Mouse (Mus musculus) heart, embryonic 12.5 days (tissue): ENCODE data around the gene Atrip. TPM values are rescaled to one million over a fixed set of nuclear protein-coding genes. Genes with fewer than 3 reads are reported as not detected.
A peak's percentile ranks its signal among the peaks of the same experiment; 100 is the strongest.

Experiments
- ATAC-seq: fragments of 200-750 bp; cut with Nextera tagmentation; 2 replicates; pipeline ENCODE4 v1.8.0; 2017; ENCODE audit warnings: moderate TSS enrichment, moderate library complexity; ENCODE audit not compliant: insufficient number of reproducible peaks, low FRiP score
- H3K27ac ChIP-seq: fragments of 300-500 bp; sonication (generic); 2 replicates; pipeline ENCODE4 v1.5.1; 2016; ENCODE audit warnings: mild to moderate bottlenecking, moderate library complexity; ENCODE audit not compliant: poor library complexity, severe bottlenecking
- H3K27me3 ChIP-seq: fragments of 300-500 bp; sonication (generic); replicated peaks from 2 replicates; pipeline ENCODE4 v1.6.1; 2016; ENCODE audit warnings: mild to moderate bottlenecking, moderate library complexity
- H3K36me3 ChIP-seq: fragments of 300-500 bp; sonication (generic); 2 replicates; pipeline ENCODE4 v1.6.1; 2016; ENCODE audit warnings: mild to moderate bottlenecking, moderate library complexity
- H3K4me1 ChIP-seq: fragments of 300-500 bp; sonication (generic); replicated peaks from 2 replicates; pipeline ENCODE4 v1.6.1; 2016; ENCODE audit warnings: mild to moderate bottlenecking
- H3K4me2 ChIP-seq: fragments of 300-500 bp; sonication (generic); 2 replicates; pipeline ENCODE4 v1.6.1; 2016; ENCODE audit warnings: mild to moderate bottlenecking, moderate library complexity
- H3K4me3 ChIP-seq: fragments of 300-500 bp; sonication (generic); 2 replicates; pipeline ENCODE4 v1.5.1; 2016; ENCODE audit warnings: mild to moderate bottlenecking
- H3K9ac ChIP-seq: fragments of 300-500 bp; sonication (generic); 2 replicates; pipeline ENCODE4 v1.6.1; 2016; ENCODE audit warnings: mild to moderate bottlenecking, moderate library complexity
- H3K9me3 ChIP-seq: fragments of 300-500 bp; sonication (generic); replicated peaks from 2 replicates; pipeline ENCODE4 v1.6.1; 2016; ENCODE audit warnings: mild to moderate bottlenecking, moderate library complexity
- WGBS: fragments of 180-500 bp; shearing (Covaris S2); methylation state at CpG from one replicate; pipeline ENCODE4 v1.1.7; 2016; 5-methylcytosine and 5-hydroxymethylcytosine counted together
- polyA plus RNA-seq: library from polyadenylated mRNA; unstranded; fragments of >200 nt; fragmentation: Nextera tagmentation; extraction: Ambion mirVana; gene quantifications from 2 replicates; pipeline ENCODE4 v1.2.1, GENCODE M21; 2016

Gene Atrip
- polyA plus RNA-seq, 1 experiment from 2014 or later = 17.9 TPM

- WGBS = 88% methylated on average over 7 of the region's 7 CpGs
- no peak for ATAC-seq
- Histone ChIP-seq H3K9ac (no peak overlapping the region), H3K4me3 (no peak overlapping the region), H3K4me1 (no peaks in the 10 kb centered on the region; the same call in 1 of the 2 replicates), H3K9me3 (no peaks in the 10 kb centered on the region), H3K27ac (no peak overlapping the region), H3K36me3 (0 out of 2 replicates have a peak, but pooled peaks cover 7% of the 10 kb centered on the region), H3K27me3 (no peaks in the 10 kb centered on the region), H3K4me2 (no peak overlapping the region)
These were observed 42.9 kb downstream of the Atrip start for GRCm38 (mm10) chr9:109031001-109031400.

DNA sequence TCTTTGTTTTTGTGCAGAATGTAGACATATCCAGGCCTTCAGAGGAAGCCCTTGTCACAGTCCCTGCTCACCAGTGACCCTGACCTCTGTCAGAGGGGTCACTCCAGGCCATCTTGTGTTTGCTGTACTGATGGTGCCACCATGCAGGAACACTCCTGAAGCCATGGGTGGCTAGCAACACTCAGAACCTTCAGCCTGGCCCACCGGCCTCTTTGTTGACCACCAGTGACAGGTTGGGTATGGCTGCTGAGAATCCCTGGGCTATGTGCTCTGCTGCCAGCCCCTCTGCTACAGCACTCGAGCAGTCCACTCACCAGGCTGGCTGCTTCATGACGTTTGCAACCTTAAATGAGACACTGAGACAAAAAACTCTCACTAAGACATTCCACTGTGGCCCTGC, 43.6 kb downstream of the Atrip start:
- Histone ChIP-seq H3K4me3 (no peak overlapping the region), H3K9me3 (no peaks in the 10 kb centered on the region), H3K36me3 (0 out of 2 replicates have a peak, but pooled peaks cover 7% of the 10 kb centered on the region), H3K4me2 (no peak overlapping the region), H3K4me1 (no peaks in the 10 kb centered on the region; the same call in 1 of the 2 replicates), H3K27me3 (no peaks in the 10 kb centered on the region), H3K27ac (no peak overlapping the region), H3K9ac (no peak overlapping the region)
- ATAC-seq = no peak
- 63% methylated on average over 3 of the region's 3 CpGs for whole genome bisulfite sequencing

- Histone ChIP-seq H3K4me1 (no peaks in the 10 kb centered on the region; the same call in 1 of the 2 replicates), H3K4me2 (no peak overlapping the region), H3K9me3 (no peaks in the 10 kb centered on the region), H3K36me3 (0 out of 2 replicates have a peak, but pooled peaks cover 7% of the 10 kb centered on the region), H3K27ac (no peak overlapping the region), H3K4me3 (no peak overlapping the region), H3K9ac (no peak overlapping the region), H3K27me3 (no peaks in the 10 kb centered on the region)
- no peak for ATAC-seq
- 74% methylated on average over 5 of the region's 5 CpGs for WGBS
These were observed 45.0 kb downstream of the Atrip start for GRCm38 (mm10) chr9:109028919-109029318.

- 0 out of 2 replicates have a peak, but pooled peaks cover 7% of the 10 kb centered on the region for H3K36me3 ChIP-seq
These were observed 45.5 kb downstream of the Atrip start for GRCm38 (mm10) chr9:109028421-109028820.

DNA sequence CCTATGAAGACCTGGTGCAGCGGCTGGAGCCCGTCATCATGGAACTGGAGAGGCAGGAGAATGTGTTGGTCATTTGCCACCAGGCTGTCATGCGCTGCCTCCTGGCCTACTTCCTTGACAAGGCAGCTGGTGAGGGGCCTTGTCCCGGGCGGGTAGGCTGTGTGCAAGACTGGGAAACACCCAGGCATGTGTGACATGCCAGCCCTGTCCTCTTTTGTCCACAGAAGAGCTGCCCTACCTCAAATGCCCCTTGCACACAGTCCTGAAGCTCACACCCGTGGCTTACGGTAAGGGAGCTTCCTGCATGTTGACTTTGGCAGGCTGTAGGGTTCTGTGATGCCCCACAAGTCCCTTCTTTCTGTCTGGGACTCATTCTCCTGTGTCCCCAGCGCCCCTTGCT, 46.4 kb downstream of the Atrip start:
- H3K4me3 ChIP-seq = no peak overlapping the region
- 68% methylated on average over 8 of the region's 8 CpGs for WGBS
- no peak for ATAC-seq
- H3K4me2 ChIP-seq = no peak overlapping the region
- H3K9me3 ChIP-seq = no peaks in the 10 kb centered on the region
- no peak overlapping the region for H3K27ac ChIP-seq
- 0 out of 2 replicates have a peak, but pooled peaks cover 7% of the 10 kb centered on the region for H3K36me3 ChIP-seq
- no peak overlapping the region for H3K9ac ChIP-seq
- no peaks in the 10 kb centered on the region for H3K27me3 ChIP-seq
- H3K4me1 ChIP-seq = no peaks in the 10 kb centered on the region; the same call in 1 of the 2 replicates

More at GRCm38 (mm10) chr9:109028421-109028820, 45.5 kb downstream of the Atrip start:
- no peak for ATAC-seq
- Histone ChIP-seq H3K27me3 (no peaks in the 10 kb centered on the region), H3K4me2 (no peak overlapping the region), H3K27ac (no peak overlapping the region), H3K4me3 (no peak overlapping the region), H3K9ac (no peak overlapping the region), H3K4me1 (no peaks in the 10 kb centered on the region; the same call in 1 of the 2 replicates), H3K9me3 (no peaks in the 10 kb centered on the region)
- 81% methylated on average over 3 of the region's 3 CpGs for WGBS

DNA sequence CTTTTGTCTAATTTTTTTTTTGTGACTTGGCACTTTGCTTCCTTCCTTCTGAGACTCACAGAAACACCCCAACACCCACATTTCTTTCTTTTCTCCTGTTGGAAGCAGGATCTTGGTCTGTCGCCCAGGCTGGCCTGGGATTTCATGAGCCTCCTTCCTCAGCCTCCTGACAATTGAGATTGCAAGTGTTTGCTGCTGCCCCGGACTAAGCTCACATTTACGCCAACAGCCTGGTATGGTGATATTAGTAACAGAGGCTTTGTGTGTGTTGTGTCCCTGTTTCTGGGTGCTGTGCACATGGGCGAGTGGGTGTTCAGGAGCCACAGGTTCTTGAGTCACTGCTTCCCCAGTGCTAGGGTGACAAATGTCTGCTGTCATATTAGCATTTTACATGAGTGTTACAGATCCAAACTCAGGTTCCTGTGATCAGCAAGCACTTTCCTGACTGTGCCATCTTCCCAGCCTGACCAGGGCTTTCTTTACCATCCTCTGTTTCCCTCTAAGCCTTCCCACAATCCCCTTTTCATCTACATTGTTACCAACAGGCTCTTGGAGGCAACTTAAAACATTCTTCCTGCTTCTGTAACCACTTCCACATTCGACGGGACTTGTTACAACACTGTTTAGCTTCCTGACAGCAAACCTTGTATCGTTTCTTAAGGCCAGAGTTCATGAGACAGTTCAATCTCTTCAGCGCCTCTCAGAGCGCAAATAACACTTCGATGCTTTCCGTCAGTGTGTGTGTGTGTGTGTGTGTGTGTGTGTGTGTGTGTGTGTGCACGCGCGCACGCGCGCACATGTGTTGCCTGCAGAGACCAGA, 50.8 kb downstream of the Atrip start:
- Histone ChIP-seq H3K4me3 (no peak overlapping the region), H3K4me2 (no peak overlapping the region), H3K27ac (no peak overlapping the region), H3K36me3 (no peaks in the 10 kb centered on the region), H3K4me1 (no peaks in the 10 kb centered on the region; the same call in 1 of the 2 replicates), H3K9me3 (no peaks in the 10 kb centered on the region), H3K9ac (no peak overlapping the region), H3K27me3 (no peaks in the 10 kb centered on the region)
- ATAC-seq = no peak
- WGBS = 87% methylated on average over 17 of the region's 17 CpGs

- no peaks in the 10 kb centered on the region for H3K27me3 ChIP-seq
- no peaks in the 10 kb centered on the region for H3K36me3 ChIP-seq
- no peak for ATAC-seq
- H3K27ac ChIP-seq = no peak overlapping the region
- H3K4me2 ChIP-seq = no peak overlapping the region
- 86% methylated on average over 4 of the region's 4 CpGs for WGBS
- no peaks in the 10 kb centered on the region for H3K4me1 ChIP-seq
- no peak overlapping the region for H3K9ac ChIP-seq
- H3K9me3 ChIP-seq = no peaks in the 10 kb centered on the region
- H3K4me3 ChIP-seq = no peak overlapping the region
These were observed 52.5 kb downstream of the Atrip start for GRCm38 (mm10) chr9:109021428-109021827.

- peaks cover 10% of the 10 kb centered on the region for H3K4me1 ChIP-seq
- H3K4me3 ChIP-seq = no peak overlapping the region
- no peak overlapping the region for H3K4me2 ChIP-seq
- no peak overlapping the region for H3K27ac ChIP-seq
- no peak for ATAC-seq
- 38% methylated on average over 11 of the region's 11 CpGs for WGBS
- no peaks in the 10 kb centered on the region for H3K27me3 ChIP-seq
- H3K9me3 ChIP-seq = no peaks in the 10 kb centered on the region
- no peak overlapping the region for H3K9ac ChIP-seq
- no peaks in the 10 kb centered on the region for H3K36me3 ChIP-seq
These were observed 56.8 kb downstream of the Atrip start for GRCm38 (mm10) chr9:109016973-109017604.

DNA sequence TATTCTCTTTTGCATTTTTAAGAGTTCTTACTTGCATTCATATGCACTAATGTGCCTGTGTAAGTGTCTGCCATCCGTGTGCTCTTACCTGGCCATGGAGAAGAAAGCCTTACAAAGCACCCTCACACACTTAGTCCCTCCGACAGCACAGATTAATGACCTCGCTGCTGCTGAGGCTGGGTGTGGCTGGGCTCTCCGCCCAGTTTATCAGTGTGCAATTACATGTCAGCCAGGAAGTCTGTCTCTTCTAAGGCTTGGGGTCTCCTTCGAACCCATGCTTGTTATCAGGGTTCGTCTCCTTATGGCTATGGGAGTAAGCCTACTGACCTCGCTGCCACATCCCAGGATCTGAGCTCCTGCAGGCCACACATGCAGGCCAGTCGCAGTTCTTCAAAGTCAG, 58.5 kb downstream of the Atrip start:
- H3K4me1 ChIP-seq = peaks cover 11% of the 10 kb centered on the region
- no peaks in the 10 kb centered on the region for H3K9me3 ChIP-seq
- no peaks in the 10 kb centered on the region for H3K36me3 ChIP-seq
- 43% methylated on average over 8 of the region's 8 CpGs for WGBS
- no peak overlapping the region for H3K27ac ChIP-seq
- H3K27me3 ChIP-seq = no peaks in the 10 kb centered on the region
- no peak overlapping the region for H3K9ac ChIP-seq
- no peak for ATAC-seq
- H3K4me3 ChIP-seq = no peak overlapping the region
- H3K4me2 ChIP-seq = no peak overlapping the region

GRCm38 (mm10) chr9:109010316-109010690, 63.6 kb downstream of the Atrip start:
- no peak for ATAC-seq
- 61% methylated on average over 14 of the region's 14 CpGs for WGBS
- no peak overlapping the region for H3K27ac ChIP-seq
- peaks cover 37% of the 10 kb centered on the region for H3K4me1 ChIP-seq
- H3K9me3 ChIP-seq = no peaks in the 10 kb centered on the region
- H3K27me3 ChIP-seq = no peaks in the 10 kb centered on the region
- H3K9ac ChIP-seq = 0 out of 2 replicates have a peak overlapping the region, but pooled peaks have one; percentile 27
- peak overlapping the region; percentile 46; the same call in 1 of the 2 replicates for H3K4me2 ChIP-seq
- H3K4me3 ChIP-seq = no peak overlapping the region
- H3K36me3 ChIP-seq = no peaks in the 10 kb centered on the region

- no peaks in the 10 kb centered on the region for H3K9me3 ChIP-seq
- H3K27ac ChIP-seq = no peak overlapping the region
- 28% methylated on average over 17 of the region's 17 CpGs for WGBS
- peak; percentile 63; the same call in 1 of the 2 replicates for ATAC-seq
- H3K4me1 ChIP-seq = peaks cover 34% of the 10 kb centered on the region
- H3K4me2 ChIP-seq = peak overlapping the region; percentile 46
- no peaks in the 10 kb centered on the region for H3K27me3 ChIP-seq
- peak overlapping the region; percentile 27; the same call in 1 of the 2 replicates for H3K9ac ChIP-seq
- no peak overlapping the region for H3K4me3 ChIP-seq
- no peaks in the 10 kb centered on the region for H3K36me3 ChIP-seq
These were observed 64.1 kb downstream of the Atrip start for GRCm38 (mm10) chr9:109009636-109010315.
